Mouse (Mus musculus): ENCODE results near the gene Nlrx1.
A peak's percentile ranks its signal among the peaks of the same experiment; 100 is the strongest.

DNA sequence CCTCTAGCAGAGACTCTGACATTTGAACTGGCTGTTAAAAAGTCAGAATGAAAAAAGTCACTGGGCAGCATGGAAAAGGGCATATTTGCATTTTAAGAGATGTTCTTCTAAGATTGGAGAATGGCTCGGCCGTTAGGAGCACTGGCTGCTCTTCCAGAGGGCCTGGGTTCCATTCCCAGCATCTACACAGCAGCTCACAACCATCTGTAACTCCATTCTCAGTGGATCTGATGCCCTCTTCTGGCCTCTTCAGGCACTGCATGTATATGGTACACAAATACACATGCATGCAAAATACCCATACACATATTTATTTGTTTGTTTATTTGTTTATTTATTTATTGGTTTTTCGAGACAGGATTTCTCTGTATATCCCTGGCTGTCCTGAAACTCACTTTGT, 678 bp upstream of the Nlrx1 start:
- peak; percentile 46 for TF ChIP-seq CTCF (IDR thresholded peaks at IDR 0.05; ENCODE audit: low read depth, low read length)
- TF ChIP-seq POLR2A (IDR thresholded peaks at IDR 0.05; ENCODE audit: borderline replicate concordance, low read depth, low read length) = no peak

All from bone marrow macrophage, adult 2 months (primary cell).